Comparison of ENCODE assay signal across 9 mouse cellular contexts in genomic region chr17:4865621-4866020, GRCm38 (mm10).
A peak's percentile ranks its signal among the peaks of the same experiment; 100 is the strongest.
DNase-seq lines count a peak whose midpoint lies in the region; ATAC-seq and TF ChIP-seq lines count a peak whose summit lies in the region.
"Had no signal": no experiment of that assay in that cellular context is flagged by ENCODE, and none has a peak within 500 bp of the region (broad histone marks: within the 10 kb centered on the region; RNA-seq: fewer than 3 reads in every experiment).

No protein-coding gene starts in this region.

- no peak overlapping the region for H3K9ac ChIP-seq in midbrain, postnatal 0 days (replicated peaks; ENCODE audit: low read length, poor library complexity, severe bottlenecking)
- H3K9ac ChIP-seq: liver, embryonic 13.5 days had no signal

- no peaks in the 10 kb centered on the region for H3K27me3 ChIP-seq in midbrain, postnatal 0 days (ENCODE audit: insufficient read depth, low read length)
- H3K27me3 ChIP-seq: liver, embryonic 13.5 days had no signal

- 0 out of 2 replicates have a peak, but pooled peaks cover 3% of the 10 kb centered on the region for H3K4me1 ChIP-seq in midbrain, postnatal 0 days (ENCODE audit: insufficient read depth, low read length)
- H3K4me1 ChIP-seq: liver, embryonic 13.5 days had no signal

- H3K9me3 ChIP-seq in midbrain, postnatal 0 days (ENCODE audit: low read length), result no peaks in the 10 kb centered on the region
- H3K9me3 ChIP-seq: liver, embryonic 13.5 days had no signal

- DNase-seq in adrenal gland, adult 2 months, result peak; percentile 42
- DNase-seq in adrenal gland, postnatal 25 days, result no peak
- DNase-seq in lung, postnatal 10 days, result peak; percentile 16
- DNase-seq in lung, postnatal 14 days, result no peak
- DNase-seq in kidney, postnatal 10 days, result peak; percentile 27
- peak; percentile 79 for DNase-seq in midbrain, postnatal 0 days (ENCODE audit: low spot score)
- no peak for DNase-seq in MN1 (ENCODE audit: low spot score)
- no peak for DNase-seq in yolk sac, embryonic 10.5 days (ENCODE audit: low spot score)
- DNase-seq: liver, embryonic 13.5 days had no signal

- 7% methylated on average over 10 of the region's 10 CpGs for WGBS in midbrain, postnatal 0 days

- H3K4me3 ChIP-seq in midbrain, postnatal 0 days (ENCODE audit: low read depth, low read length), result 0 out of 2 replicates have a peak overlapping the region, but pooled peaks have one; percentile 3
- H3K4me3 ChIP-seq: liver, embryonic 13.5 days had no signal

- peak; percentile 44; the same call in 1 of the 2 replicates for ATAC-seq in midbrain, postnatal 0 days (ENCODE audit: low FRiP score)

- peak overlapping the region; percentile 39 for H3K4me2 ChIP-seq in midbrain, postnatal 0 days (ENCODE audit: low read depth, low read length, poor library complexity, severe bottlenecking)
- H3K4me2 ChIP-seq: liver, embryonic 13.5 days had no signal

- TF ChIP-seq CTCF in midbrain, postnatal 0 days (IDR thresholded peaks at IDR 0.05), result no peak

- peak overlapping the region; percentile 44 for H3K27ac ChIP-seq in midbrain, postnatal 0 days (ENCODE audit: low read depth, low read length)
- H3K27ac ChIP-seq: liver, embryonic 13.5 days had no signal

- no peaks in the 10 kb centered on the region for H3K36me3 ChIP-seq in midbrain, postnatal 0 days (ENCODE audit: insufficient read depth, low read length)
- H3K36me3 ChIP-seq: liver, embryonic 13.5 days had no signal

Comparison
In these comparisons a context has a peak if more than half of its experiments do, and no peak if none do; other contexts are left out.
1. DNase-seq: peak in adrenal gland, adult 2 months (single experiment), lung, postnatal 10 days (single experiment), kidney, postnatal 10 days (single experiment) and midbrain, postnatal 0 days (single experiment); none in adrenal gland, postnatal 25 days (single experiment), lung, postnatal 14 days (single experiment), MN1 (single experiment) and yolk sac, embryonic 10.5 days (single experiment).